Mouse (Mus musculus) left cerebral cortex, adult 18-20 months (tissue): ENCODE results near the gene Slc7a7. TPM values are rescaled to one million over a fixed set of nuclear protein-coding genes. Genes with fewer than 3 reads are reported as not detected.

ENCODE experiments used
- DNase-seq, 2 experiments: peaks; one replicate each; pipeline ENCODE4 v3.0.0; 2021 to 2022; ENCODE audit warnings: low spot score in 2 of 2, mixed read lengths in 1 of 2
- total RNA-seq, 2 experiments: library from RNA; stranded (reverse); gene quantifications; 2 replicates each; pipeline ENCODE4 v1.2.3; 2021

Gene Slc7a7
- total RNA-seq, 2 experiments from 2014 or later = 2.3 to 4.0 TPM

DNA sequence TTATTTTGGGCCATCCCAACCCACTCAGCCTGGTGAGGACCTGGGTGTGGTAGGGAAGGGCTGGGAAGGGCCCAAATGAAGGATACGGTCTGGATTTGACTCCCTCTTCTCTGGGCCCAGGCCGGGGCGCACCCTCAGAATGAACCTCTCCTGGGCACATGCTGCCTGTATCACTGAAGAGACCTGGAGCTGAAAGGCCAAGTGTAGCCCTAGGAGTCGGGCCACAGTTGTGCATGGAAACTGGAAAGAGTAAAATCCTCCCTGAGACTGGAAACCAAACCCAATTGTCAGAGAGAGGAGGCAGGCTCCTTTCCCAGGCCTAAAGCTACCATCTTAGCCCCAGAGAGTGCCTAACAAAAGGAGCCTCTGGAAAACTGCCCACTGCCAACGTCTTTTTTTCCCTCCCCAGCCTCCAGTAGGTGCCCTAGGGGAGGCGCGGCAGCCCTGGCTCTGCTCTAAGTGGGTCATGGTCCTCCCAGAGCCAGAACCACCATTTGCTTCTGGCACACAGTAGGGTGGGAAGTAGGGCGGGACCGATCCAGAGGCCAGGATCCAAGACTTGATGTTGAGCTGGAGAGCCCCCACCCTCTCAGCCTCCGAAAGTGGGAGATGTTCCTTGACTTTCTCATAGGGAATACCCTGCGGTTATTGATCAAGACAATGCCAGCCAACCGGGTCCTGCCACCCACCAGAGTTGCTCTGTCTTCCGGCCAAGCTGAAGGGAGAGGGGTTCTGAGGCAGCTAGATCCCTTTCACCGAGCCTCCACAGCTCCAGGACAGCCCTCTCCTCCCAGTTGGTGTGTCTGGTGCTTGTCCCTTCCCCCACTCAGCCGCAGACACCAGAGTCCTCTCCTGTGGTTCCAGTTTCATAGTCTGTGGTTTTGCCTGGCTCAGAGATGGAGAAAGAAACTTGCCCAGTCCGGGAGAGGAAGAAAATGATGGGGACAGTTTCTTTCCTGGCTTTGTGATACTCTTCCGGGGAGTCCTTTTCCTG is 15.6 kb upstream of the Slc7a7 start:
- DNase-seq = no peak

DNA sequence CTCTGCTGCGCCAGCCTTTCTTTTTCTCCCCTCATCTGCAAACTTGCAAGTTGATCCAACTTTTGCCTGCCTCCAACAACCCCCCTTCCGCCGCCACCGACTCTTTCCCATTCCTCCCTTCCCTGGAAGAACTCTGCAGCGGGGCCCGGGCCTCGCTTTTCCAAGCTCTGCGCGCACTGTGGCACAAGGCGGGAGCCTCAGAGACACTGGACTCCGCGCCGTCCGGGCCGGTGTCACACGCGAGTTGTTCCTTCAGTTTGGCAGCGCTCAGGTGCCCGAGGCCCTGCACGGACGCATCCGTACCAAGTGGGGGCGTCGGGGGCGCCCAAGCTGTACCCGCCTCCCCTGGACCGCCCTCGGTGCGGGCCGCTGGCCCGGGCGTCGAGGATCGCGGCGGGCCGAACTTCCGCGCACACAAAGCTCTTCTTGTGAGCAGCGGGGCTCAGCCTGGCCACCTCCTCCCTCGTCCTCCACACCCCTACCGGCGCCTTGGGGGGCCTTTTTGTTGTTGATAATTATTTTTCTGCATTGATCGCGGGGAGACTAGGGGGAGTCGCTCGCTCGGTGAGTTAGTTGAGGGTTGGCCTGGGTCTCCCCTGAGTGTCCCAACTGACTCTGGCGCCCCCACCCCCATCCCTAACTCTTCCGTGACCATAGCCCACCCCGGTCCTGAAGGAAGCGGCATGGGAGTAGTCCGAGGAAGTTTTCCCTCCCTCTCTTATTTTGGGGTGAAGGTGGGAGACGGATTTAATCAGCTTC is 14.7 kb upstream of the Slc7a7 start:
- DNase-seq = no peak

DNA sequence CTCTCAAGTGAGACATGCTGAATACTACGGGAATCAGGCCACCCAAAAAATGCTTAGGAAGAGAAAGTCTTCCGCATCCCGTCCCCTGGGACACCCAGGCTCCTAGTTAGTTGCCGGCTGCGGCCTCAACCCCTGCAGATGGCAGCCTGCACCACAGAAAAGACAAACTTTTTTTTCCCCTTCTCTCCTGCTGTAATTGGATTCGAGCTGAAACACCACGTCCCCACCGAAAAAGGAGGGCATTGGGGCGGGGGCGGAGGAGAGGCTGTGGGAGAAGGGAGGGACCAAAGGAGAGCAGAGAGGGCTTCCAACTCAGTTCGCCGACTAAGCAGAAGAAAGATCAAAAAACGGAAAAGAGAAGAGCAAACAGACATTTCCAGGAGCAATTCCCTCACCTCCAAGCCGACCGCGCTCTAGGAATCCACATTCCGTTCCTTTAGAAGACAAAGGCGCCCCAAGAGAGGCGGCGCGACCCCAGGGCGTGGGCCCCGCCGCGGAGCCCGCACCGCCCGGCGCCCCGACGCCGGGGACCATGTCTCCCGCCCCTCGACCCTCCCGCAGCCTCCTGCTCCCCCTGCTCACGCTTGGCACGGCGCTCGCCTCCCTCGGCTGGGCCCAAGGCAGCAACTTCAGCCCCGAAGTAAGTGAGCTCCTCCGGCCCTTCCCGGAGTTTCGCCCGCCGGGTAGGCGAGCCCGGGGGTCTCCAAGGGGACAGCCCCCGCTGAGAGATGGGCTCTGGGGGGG is 13.9 kb upstream of the Slc7a7 start, which contains the start of gene Mmp14:
Gene Mmp14 (plus strand): TSS at position 279 of the 744 bp plus-strand sequence.
- peak; percentile 27 to 41 for DNase-seq

DNA sequence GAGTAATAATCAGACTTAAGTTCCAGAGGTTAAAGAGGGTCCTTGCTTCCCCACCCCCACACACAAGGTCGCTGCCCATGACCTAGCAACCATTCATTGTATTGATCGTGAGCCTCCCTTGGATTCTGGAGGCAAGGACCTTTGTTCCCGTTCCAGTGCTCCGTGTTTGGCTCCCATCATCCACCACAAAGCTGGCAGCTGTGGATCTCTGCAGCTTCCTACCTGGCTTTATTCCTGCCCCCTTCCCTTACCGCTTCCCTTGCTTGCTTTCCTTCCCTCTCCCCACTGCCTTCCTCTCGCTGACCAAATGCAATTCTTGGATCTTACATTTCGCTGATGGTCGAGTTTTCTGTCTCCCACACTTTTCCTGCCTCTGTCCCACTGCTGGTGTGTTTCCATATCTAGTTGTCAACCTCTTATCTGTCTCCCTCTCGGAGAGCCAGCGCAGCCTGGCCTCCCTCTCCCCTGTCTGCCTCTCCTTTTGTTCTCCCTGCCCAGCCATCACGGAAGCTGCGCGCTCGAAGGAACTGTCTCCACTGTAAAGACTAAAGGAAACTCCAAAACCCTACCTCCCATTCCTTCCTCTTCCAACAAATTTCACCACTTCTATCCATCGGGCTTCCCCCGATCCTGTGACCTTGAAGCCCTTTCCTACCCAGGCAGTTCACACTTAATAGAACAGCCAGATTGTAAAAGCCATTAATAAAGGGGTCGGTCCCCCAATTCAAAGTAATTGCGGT is 13.0 kb upstream of the Slc7a7 start:
- DNase-seq = no peak

DNA sequence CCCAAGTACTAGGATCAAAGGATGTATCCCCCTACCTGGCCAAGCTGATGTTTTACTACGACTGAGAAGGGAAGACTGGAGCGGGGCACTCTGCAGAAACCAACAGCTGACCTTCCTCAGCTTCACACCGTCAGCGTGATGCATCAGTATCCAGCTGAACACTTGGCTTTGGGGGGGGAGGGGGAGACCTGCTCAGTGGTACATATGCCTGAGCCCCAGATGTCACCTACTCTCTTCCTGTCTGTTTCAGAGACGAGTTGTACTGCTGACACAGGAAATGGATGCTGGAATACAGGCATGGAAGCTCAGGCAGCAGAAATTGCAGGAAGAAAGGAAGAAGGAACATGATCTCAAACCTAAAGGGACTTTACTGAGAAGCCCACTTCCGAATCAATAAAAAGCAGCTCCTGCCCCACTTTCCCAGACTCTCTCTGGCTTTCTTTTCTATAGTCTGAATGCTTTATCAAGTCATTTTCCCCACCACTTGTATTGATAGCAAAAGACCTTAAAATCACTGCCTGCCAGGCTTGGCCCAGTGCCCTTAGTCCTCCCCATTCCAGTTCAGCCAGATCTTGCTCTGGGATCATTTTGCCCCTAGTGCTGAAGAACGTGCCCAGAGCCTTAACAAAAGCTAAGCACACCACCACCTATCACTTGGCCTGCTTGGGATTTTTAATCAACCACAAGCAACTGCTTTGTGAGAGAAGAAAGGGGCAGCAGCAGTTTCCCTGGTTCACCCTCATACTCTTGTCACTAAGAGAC is 11.9 kb upstream of the Slc7a7 start:
- no peak for DNase-seq

DNA sequence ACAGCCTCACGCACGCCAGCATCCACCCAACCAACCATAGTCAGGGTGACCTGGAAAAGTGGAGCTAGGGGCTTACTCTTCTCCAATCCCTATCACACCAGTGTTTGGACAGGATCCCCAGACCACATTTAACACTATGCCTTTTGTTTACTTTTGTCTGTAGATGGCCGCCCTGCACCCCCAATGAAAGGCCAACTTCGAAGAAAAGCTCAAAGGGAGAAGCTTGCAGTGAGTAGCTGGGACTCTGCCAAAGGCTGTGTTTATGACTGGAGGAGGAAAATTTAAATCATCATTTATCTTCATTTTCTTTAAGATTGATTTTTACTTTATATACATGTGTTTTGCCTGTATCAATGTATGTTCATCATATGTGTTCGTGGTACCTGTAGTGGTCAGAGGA is 10.8 kb upstream of the Slc7a7 start:
- no peak for DNase-seq

DNA sequence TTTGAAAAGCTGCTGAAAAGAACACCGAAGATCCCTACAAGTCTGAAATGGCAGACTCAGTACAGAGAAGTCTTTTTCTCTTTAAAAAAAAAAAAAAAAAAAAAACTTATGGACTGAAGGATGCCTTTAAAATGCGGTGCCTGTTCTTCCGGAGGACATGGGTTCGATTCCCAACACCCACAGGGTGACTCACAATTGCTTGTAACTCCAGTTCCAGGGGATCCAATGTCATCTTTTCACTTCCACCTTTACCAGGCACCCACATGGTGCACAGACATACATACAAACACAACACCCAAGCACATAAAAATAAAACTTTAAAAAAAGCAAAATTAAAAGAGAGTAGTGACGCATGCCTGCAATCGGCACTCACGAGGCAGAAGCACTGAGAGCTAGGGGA is 10.1 kb upstream of the Slc7a7 start:
- DNase-seq = no peak

DNA sequence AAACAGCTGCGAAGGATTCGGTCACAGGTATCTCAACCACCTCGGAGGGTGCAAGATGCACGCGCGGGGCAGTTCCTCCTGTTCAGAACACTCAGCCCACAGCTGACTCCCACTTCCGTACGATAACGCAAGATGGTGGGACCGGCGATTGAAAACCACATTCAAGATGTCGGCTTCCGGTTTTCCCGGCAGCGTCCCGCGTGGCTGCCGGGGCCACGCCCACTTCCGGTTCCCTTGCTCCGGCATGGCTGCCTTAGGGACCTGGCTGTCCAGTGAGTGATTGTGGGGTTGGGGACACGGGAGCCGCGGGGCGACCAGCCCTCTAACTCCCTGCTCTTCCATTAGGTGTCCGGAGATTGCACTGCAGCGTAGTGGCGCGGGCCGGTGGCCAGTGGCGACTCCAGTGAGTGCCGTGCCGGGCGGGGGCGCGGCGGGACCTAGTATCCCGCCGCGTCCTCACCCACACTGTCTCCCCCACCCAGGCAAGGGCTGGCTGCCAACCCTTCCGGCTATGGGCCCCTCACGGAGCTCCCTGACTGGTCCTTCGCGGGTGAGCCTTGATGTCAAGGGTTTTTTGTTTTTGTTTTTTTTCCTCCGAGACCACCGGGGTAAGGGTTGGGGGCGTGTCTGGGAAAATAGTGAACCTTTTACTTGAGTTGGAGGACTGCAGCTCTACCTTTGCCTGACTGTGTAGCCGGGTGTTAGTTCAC is 9.3 kb upstream of the Slc7a7 start, which contains the start of gene Mrpl52:
Gene Mrpl52 (plus strand): TSS at position 221 of the 710 bp plus-strand sequence.
- peak; percentile 87 to 93 for DNase-seq

DNA sequence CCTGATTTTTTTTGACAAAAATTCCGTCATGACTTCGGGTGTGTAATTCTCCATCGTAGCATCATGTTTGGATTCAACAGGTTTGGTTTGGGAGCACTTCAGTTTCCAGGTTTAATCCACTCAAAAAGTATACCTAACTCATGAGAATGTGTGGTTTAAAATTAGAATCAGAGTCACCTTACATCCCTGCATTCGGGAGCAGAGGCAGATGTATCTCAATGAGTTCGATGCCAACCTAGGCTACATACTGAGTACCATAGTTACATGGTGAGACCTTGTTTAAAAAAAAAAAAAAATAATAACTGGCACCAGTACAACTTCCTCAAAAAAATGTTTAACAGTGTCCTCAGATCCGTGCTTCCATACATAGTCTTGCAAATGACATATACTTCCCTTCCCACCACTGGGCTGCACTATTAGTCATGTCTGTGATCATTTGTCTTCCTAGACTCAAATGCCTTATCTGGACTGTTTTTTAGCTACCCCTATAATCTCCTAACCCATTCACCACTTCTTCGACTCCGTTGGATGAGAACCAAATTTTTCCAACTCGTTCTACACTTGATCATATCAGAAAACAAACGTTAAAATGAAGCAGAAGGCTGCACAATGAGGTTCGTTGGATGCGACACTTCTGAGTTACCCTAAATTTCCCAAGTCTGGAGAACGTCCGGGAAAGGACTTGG is 8.6 kb upstream of the Slc7a7 start:
- no peak for DNase-seq

DNA sequence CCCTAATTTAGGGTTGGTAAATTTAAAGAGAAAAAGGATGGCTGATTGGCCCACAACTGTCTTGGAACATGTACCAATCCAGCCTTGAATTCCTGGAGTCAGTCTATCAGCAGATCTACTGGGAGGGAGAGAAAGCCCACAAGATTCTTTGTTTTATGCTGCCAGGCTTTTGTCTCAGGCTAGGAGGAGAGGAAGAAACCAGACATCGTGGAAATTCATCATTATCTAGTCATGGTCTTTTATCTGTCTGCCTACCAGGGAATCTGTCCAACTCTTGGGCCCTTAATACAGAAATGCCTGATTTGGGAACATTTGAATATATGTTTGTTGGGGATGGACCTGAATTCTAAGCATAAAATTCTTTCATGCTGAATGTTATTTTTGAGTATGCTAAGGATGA is 8.0 kb upstream of the Slc7a7 start:
- DNase-seq = no peak

DNA sequence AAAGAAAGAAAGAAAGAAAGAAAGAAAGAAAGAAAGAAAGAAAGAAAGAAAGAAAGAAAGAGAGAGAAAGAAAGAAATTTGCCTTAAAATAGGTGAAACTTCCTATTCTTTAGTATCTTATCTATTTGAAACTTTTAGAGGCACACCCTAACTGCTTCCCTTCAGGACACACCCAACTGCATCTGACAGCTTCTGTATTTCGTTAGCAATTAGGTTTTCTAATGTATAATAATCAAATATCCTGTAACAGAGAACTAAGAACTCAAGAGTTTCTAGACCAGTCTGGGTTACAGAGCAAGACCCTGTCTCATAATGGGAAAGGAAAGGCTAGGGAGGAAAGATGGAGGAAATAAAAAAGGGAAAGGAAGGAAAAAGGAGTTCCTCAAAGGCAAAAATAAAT is 7.1 kb upstream of the Slc7a7 start:
- no peak for DNase-seq

DNA sequence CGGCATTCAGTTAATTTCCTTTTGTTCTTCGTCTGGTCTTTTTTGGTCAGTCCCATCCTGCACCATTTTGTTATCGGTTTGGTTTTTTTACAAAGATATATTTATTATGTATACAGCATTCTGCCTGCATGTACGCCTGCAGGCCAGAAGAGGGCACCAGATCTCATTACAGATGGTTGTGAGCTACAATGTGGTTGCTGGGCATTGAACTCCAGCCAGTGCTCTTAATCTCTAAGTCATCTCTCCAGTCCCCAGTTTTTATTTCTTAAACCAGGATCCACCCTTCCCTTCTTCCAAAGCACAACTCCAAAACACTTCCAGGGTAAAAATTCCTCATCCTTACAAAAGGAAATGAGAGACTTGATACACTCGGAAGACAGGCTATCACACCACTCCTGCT is 5.8 kb upstream of the Slc7a7 start:
- DNase-seq = no peak

DNA sequence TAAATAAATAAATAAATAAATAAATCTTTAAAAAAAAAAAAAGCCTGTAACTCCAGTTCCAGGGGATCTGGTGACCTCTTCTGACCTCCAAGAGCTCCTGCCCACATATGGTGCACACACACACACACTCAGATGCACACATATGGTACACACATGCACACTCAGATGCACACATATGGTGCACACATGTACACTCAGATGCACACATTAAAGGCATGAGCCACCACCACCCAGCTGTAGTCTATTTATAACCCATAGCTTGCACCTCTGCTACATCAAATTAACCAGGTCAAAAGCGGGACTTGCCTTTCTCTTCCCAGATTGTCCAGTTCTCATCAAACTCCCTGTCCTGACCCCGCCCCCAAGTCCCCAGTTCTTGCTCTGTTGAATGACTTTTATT is 3.4 kb upstream of the Slc7a7 start:
- no peak for DNase-seq

DNA sequence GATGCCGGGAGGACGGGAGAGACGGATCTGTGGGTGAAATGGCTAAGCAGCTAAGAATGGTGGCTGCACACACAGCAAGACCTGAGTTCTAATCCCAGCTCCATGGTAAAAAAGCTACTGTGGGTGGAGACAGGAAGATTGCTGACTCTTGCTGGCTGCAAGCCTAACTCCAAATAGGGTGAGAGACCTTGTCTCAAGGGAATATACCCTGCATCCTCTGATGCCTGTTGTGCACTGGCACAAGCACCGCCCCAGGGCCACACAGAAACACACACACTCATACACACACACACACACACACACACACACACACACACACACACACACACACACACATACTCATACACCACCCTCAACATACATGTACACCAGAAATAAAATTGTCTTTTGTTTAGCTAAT is 750 bp downstream of the Slc7a7 start:
- DNase-seq = no peak

DNA sequence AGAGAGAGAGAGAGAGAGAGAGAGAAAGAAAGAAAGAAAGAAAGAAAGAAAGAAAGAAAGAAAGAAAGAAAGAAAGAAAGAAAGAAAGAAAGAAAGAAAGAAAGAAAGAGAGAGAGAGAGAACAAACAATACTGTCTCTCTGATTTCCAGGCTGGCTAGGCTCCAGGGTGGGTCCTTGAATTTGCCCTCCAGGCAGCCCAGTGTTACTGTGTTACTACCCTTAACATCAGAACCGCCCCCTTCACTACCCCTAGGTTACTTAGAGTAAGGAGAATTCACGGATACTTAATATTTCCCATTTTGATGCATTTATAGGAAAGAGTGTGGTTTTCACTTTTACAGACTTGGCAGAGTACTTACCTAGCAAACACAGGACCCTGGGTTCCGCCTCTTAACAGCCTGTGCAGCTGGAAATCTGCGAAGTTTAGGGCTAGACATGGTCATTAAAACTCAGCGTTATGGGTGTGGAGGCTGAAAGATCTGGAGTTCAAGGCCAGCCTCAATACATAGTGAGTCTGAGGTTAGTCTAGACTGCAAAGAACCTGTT is 1.3 kb downstream of the Slc7a7 start:
- no peak for DNase-seq

DNA sequence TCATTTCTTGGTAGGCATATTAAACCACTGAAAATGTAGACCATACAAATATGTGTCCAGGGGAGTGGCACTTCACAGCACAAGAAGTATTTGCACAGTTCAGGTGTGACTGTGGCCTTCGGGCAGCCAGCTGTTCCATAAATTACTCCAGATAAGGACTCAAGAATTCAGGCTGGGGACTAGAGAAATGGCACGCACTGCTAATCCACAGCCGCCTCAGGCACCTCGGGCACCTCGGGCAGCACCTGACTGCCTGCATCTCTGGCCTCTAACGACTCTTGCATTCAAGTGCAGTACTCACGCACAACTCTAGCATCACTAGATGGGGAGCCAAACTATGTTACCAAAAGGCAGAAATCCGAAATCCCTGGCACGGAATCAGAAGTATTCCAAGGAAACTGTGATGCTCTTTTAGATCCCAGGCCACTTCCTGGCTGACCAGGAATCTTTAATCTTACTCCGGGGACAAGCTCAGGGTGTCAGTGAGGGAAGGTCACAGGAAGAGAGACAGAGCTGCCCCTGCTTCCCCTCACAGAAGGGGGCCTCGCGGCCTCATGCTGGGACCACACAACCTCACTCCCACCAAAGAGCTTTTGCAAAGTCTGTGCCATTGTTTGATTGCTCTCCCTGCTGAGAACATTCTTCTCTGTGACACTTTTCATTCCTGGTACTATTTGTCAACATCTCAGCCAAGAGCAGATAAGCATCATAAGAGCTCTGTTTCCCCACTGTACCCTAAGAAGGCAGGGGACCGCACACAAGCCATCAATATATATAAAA is 2.1 kb downstream of the Slc7a7 start:
- DNase-seq = no peak

DNA sequence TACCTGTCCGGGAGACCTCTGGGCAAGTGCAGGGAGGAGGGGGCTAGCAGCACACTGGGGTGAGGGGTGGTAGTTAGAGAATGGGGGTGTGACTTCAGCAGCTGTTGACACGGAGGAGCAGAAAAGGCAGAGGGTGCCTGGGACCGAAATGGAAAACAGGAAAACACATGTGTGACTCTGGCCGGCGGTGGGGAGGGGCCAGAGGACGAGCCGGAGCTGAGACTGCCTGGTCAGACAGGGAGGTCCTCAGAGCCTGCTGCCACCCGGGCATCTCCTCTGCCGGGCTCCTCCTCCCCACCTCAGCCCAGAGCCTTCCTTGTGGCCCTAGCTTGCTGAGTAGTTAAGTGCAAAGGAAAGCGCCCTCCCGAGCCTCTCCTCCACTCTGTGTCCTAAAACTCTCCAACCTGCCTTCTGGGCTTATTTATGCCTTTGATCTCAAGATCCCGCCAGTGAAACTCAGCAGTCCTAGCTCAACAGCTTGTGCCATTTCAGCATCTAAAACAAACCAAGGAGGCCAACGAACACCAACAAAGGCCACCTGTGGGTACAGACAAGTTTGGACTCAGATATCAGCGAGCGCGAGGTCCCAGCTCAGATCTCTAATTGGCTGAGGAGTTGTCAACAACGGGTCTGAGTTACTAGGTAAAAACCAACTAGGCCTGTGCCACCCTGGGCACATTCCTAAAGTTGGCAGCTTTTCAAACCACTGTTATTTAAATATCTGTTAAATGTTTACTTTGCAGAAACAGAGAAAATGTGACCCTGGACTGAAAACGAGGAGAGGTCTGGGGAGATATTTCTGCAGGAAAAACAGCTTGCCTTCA is 3.5 kb downstream of the Slc7a7 start:
- no peak for DNase-seq
